Mouse (Mus musculus) gastrocnemius, adult 8-10 months (tissue): ENCODE results near the gene Ap3b1. TPM values are rescaled to one million over a fixed set of nuclear protein-coding genes. Genes with fewer than 3 reads are reported as not detected.

Source experiments
- DNase-seq, 2 experiments: peaks; one replicate each; pipeline ENCODE4 v3.0.0; 2022; ENCODE audit warnings: low spot score in 2 of 2
- total RNA-seq, 4 experiments: library from RNA; stranded (reverse); gene quantifications; 2 replicates each; pipeline ENCODE4 v1.2.4; 2022

The Ap3b1 gene
- total RNA-seq, 4 experiments from 2014 or later: 23.8 to 25.9 (median 24.7) TPM

- DNase-seq: no peak
These were observed 17.0 kb downstream of the Ap3b1 start for GRCm38 (mm10) chr13:94375526-94376390.

- no peak for DNase-seq
These were observed 20.2 kb downstream of the Ap3b1 start for GRCm38 (mm10) chr13:94379006-94379405.

GRCm38 (mm10) chr13:94381427-94381826 lies 22.7 kb downstream of the Ap3b1 start:
- no peak for DNase-seq

- no peak for DNase-seq
These were observed 23.3 kb downstream of the Ap3b1 start for GRCm38 (mm10) chr13:94381829-94382675.

GRCm38 (mm10) chr13:94384931-94385570 lies 26.3 kb downstream of the Ap3b1 start:
- no peak for DNase-seq

- DNase-seq: no peak
These were observed 29.8 kb downstream of the Ap3b1 start for GRCm38 (mm10) chr13:94388566-94388965.

GRCm38 (mm10) chr13:94389541-94389940 lies 30.8 kb downstream of the Ap3b1 start:
- no peak for DNase-seq

GRCm38 (mm10) chr13:94392282-94392681 lies 33.5 kb downstream of the Ap3b1 start:
- no peak for DNase-seq

GRCm38 (mm10) chr13:94394486-94394885 lies 35.7 kb downstream of the Ap3b1 start:
- DNase-seq: no peak

GRCm38 (mm10) chr13:94395763-94396162 lies 37.0 kb downstream of the Ap3b1 start:
- DNase-seq: peak; percentile 25 to 63

- no peak for DNase-seq
These were observed 37.7 kb downstream of the Ap3b1 start for GRCm38 (mm10) chr13:94396392-94396920.

- DNase-seq: no peak
These were observed 40.0 kb downstream of the Ap3b1 start for GRCm38 (mm10) chr13:94398568-94399374.

GRCm38 (mm10) chr13:94400465-94400864 lies 41.7 kb downstream of the Ap3b1 start:
- no peak for DNase-seq

GRCm38 (mm10) chr13:94423600-94423999 lies 64.8 kb downstream of the Ap3b1 start:
- no peak for DNase-seq

GRCm38 (mm10) chr13:94429567-94429966 lies 70.8 kb downstream of the Ap3b1 start:
- no peak for DNase-seq

GRCm38 (mm10) chr13:94439386-94439785 lies 80.6 kb downstream of the Ap3b1 start:
- DNase-seq: no peak

- peak in 1 of 2 experiments; percentile 18 for DNase-seq
These were observed 82.4 kb downstream of the Ap3b1 start for GRCm38 (mm10) chr13:94441199-94441598.

GRCm38 (mm10) chr13:94443411-94443810 lies 84.7 kb downstream of the Ap3b1 start:
- DNase-seq: no peak

GRCm38 (mm10) chr13:94445103-94445502 lies 86.3 kb downstream of the Ap3b1 start:
- DNase-seq: no peak

- no peak for DNase-seq
These were observed 88.2 kb downstream of the Ap3b1 start for GRCm38 (mm10) chr13:94447003-94447402.

- DNase-seq: no peak
These were observed 90.8 kb downstream of the Ap3b1 start for GRCm38 (mm10) chr13:94449593-94449992.
